11 mouse cellular contexts compared by ENCODE assay signal in genomic region chr17:15977374-15978031, GRCm38 (mm10).
DNase-seq lines count a peak whose midpoint lies in the region; ATAC-seq lines count a peak whose summit lies in the region.
"Had no signal": no experiment of that assay in that cellular context is flagged by ENCODE, and none has a peak within 500 bp of the region (broad histone marks: within the 10 kb centered on the region; RNA-seq: fewer than 3 reads in every experiment).

No protein-coding gene starts in this region.

- no peaks in the 10 kb centered on the region for H3K36me3 ChIP-seq in kidney, embryonic 16.5 days (ENCODE audit: insufficient read depth, low read length)
- H3K36me3 ChIP-seq in forebrain, embryonic 16.5 days (ENCODE audit: control insufficient read depth, insufficient read depth): no peaks in the 10 kb centered on the region
- H3K36me3 ChIP-seq in limb, embryonic 12.5 days: no peaks in the 10 kb centered on the region
- H3K36me3 ChIP-seq in neural tube, embryonic 14.5 days (ENCODE audit: control insufficient read depth, insufficient read depth, low read length): no peaks in the 10 kb centered on the region
- H3K36me3 ChIP-seq: heart, embryonic 10.5 days had no signal

- no peaks in the 10 kb centered on the region for H3K27me3 ChIP-seq in kidney, embryonic 16.5 days (ENCODE audit: insufficient read depth, low read length)
- H3K27me3 ChIP-seq in forebrain, embryonic 16.5 days (replicated peaks; ENCODE audit: control insufficient read depth, insufficient read depth, low read length): no peaks in the 10 kb centered on the region
- no peaks in the 10 kb centered on the region for H3K27me3 ChIP-seq in limb, embryonic 12.5 days
- H3K27me3 ChIP-seq in neural tube, embryonic 14.5 days (ENCODE audit: control insufficient read depth, insufficient read depth, low read length): no peaks in the 10 kb centered on the region

- no peaks in the 10 kb centered on the region for H3K4me1 ChIP-seq in kidney, embryonic 16.5 days (ENCODE audit: insufficient read depth, low read length)
- H3K4me1 ChIP-seq in forebrain, embryonic 16.5 days (replicated peaks; ENCODE audit: control insufficient read depth, insufficient read depth, low read length): peaks cover 6% of the 10 kb centered on the region
- H3K4me1 ChIP-seq in limb, embryonic 12.5 days (replicated peaks): peaks cover 4% of the 10 kb centered on the region; the same call in 1 of the 2 replicates
- peaks cover 5% of the 10 kb centered on the region; the same call in 1 of the 2 replicates for H3K4me1 ChIP-seq in neural tube, embryonic 14.5 days (ENCODE audit: control insufficient read depth, insufficient read depth, low read length)
- H3K4me1 ChIP-seq: heart, embryonic 10.5 days had no signal

- H3K4me2 ChIP-seq in kidney, embryonic 16.5 days (replicated peaks; ENCODE audit: low read depth, low read length): no peak overlapping the region
- H3K4me2 ChIP-seq in forebrain, embryonic 16.5 days (ENCODE audit: low read length): no peak overlapping the region
- no peak overlapping the region for H3K4me2 ChIP-seq in limb, embryonic 12.5 days
- H3K4me2 ChIP-seq in neural tube, embryonic 14.5 days (ENCODE audit: low read depth, low read length): no peak overlapping the region
- H3K4me2 ChIP-seq: lung, embryonic 14.5 days had no signal

- no peak overlapping the region for H3K4me3 ChIP-seq in kidney, embryonic 16.5 days (ENCODE audit: low read length)
- no peak overlapping the region for H3K4me3 ChIP-seq in forebrain, embryonic 16.5 days (replicated peaks; ENCODE audit: low read length)
- H3K4me3 ChIP-seq in limb, embryonic 12.5 days (replicated peaks): no peak overlapping the region
- no peak overlapping the region for H3K4me3 ChIP-seq in neural tube, embryonic 14.5 days (ENCODE audit: low read depth, low read length)
- H3K4me3 ChIP-seq: heart, embryonic 10.5 days had no signal

- 48% methylated on average over 7 of the region's 7 CpGs for WGBS in kidney, embryonic 16.5 days
- WGBS in forebrain, embryonic 16.5 days: 18% methylated on average over 7 of the region's 7 CpGs
- WGBS in limb, embryonic 12.5 days: 46% methylated on average over 7 of the region's 7 CpGs
- WGBS in neural tube, embryonic 14.5 days: 20% methylated on average over 7 of the region's 7 CpGs

- no peak for ATAC-seq in kidney, embryonic 16.5 days (ENCODE audit: low FRiP score, low TSS enrichment)
- ATAC-seq in forebrain, embryonic 16.5 days: peak; percentile 94
- peak; percentile 76; the same call in 1 of the 2 replicates for ATAC-seq in limb, embryonic 12.5 days (ENCODE audit: insufficient number of reproducible peaks, insufficient read depth, low FRiP score, low TSS enrichment, low read depth)
- ATAC-seq in neural tube, embryonic 14.5 days (ENCODE audit: low read depth): peak; percentile 95

- no peak overlapping the region for H3K27ac ChIP-seq in kidney, embryonic 16.5 days (ENCODE audit: low read length)
- H3K27ac ChIP-seq in forebrain, embryonic 16.5 days (ENCODE audit: low read length): peak overlapping the region; percentile 61
- H3K27ac ChIP-seq in limb, embryonic 12.5 days: no peak overlapping the region; the same call in 1 of the 2 replicates
- peak overlapping the region; percentile 62 for H3K27ac ChIP-seq in neural tube, embryonic 14.5 days (ENCODE audit: low read depth, low read length)
- H3K27ac ChIP-seq: heart, embryonic 10.5 days had no signal

- H3K9ac ChIP-seq in kidney, embryonic 16.5 days (replicated peaks; ENCODE audit: low read length): 0 out of 2 replicates have a peak overlapping the region, but pooled peaks have one; percentile 22
- 0 out of 2 replicates have a peak overlapping the region, but pooled peaks have one; percentile 9 for H3K9ac ChIP-seq in forebrain, embryonic 16.5 days (replicated peaks; ENCODE audit: low read depth, low read length)
- H3K9ac ChIP-seq in limb, embryonic 12.5 days (replicated peaks): no peak overlapping the region
- no peak overlapping the region for H3K9ac ChIP-seq in neural tube, embryonic 14.5 days (replicated peaks; ENCODE audit: low read depth, low read length)
- H3K9ac ChIP-seq: lung, embryonic 14.5 days had no signal

- no peaks in the 10 kb centered on the region for H3K9me3 ChIP-seq in kidney, embryonic 16.5 days (ENCODE audit: low read length)
- H3K9me3 ChIP-seq in forebrain, embryonic 16.5 days (ENCODE audit: control insufficient read depth, low read length): no peaks in the 10 kb centered on the region
- H3K9me3 ChIP-seq in limb, embryonic 12.5 days: no peaks in the 10 kb centered on the region
- no peaks in the 10 kb centered on the region for H3K9me3 ChIP-seq in neural tube, embryonic 14.5 days (ENCODE audit: control insufficient read depth, low read length)
- H3K9me3 ChIP-seq: heart, embryonic 10.5 days had no signal

- DNase-seq in kidney, postnatal 14 days: no peak
- no peak for DNase-seq in layer of hippocampus, postnatal 36 days
- DNase-seq in kidney, postnatal 25 days: no peak
- DNase-seq in frontal cortex, postnatal 14 days (ENCODE audit: low spot score in 2 of 2): no peak
- DNase-seq: lung, embryonic 14.5 days; thymus, postnatal 4 days had no signal

Comparison
In these comparisons a context has a peak if more than half of its experiments do, and no peak if none do; other contexts are left out.
1. H3K27ac ChIP-seq: peak in forebrain, embryonic 16.5 days (single experiment) and neural tube, embryonic 14.5 days (single experiment); none in kidney, embryonic 16.5 days (single experiment) and limb, embryonic 12.5 days (single experiment).
2. H3K9ac ChIP-seq: peak in kidney, embryonic 16.5 days (single experiment) and forebrain, embryonic 16.5 days (single experiment); none in limb, embryonic 12.5 days (single experiment) and neural tube, embryonic 14.5 days (single experiment).